Mouse (Mus musculus) A20 (cell line): Measurements from ENCODE around the gene Capza3.

ENCODE experiments used
- DNase-seq: peaks from one replicate; pipeline ENCODE4 v3.0.0-alpha.2; 2011; ENCODE audit warnings: low read depth, low spot score

Capza3 gene

DNA sequence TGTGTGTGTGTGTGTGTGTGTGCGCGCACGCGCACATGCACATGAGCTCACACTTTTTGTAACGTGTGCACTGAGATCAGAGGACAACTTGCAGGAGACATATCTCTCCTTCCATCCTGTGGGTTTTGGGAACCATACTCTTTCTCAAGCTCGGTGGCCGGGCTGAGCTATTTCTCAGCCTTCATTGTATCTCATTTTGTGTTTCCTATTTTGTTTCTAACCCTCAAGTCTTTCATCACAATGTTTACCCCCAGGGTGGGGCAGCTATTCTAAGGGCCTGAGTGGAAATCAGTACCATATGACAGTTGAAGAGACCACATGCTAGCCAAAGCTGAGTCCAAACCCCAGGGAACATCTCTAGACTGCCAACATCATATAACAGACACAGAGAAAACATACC is at the start of gene Capza3:
TSS of gene Capza3 (plus strand) at position 301 of the 400 bp plus-strand sequence.
- DNase-seq = no peak

DNA sequence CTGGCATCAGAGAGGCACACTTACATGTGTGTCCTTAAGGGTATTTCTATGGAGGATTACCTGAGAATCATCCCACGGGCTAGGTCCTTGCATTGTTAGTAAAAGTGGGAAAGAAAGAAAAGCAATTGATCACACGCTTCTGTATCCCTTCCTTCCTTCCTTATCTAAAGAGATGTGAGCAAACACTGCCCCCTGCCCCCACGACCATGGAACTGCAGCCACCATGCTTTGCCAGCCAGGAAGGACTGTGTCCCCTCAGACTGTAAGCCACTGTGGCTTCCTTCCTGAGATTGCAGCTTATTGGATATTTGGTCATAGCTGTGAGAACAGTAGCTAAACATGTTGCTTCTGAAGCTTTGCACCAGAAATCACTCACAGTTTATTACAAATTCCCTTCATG is 35.9 kb upstream of the Capza3 start:
- no peak for DNase-seq

DNA sequence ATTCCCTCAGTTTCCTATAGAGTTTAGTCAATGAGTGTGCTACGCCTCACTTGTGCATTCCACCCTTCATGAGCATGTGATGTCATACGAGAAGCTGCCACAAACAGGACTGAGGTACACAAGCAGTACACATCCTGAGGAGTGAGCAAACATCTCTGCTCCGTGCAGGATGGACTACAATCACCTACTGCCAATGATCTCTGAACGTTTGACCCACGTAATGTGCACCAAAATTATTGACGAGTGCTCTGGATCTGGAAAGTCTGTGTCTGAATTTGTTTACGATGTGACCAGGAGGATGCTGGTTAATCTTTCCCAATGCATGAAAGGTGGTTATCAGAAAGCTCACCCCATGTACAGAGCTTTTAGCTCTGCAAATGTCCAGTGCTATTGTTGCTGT is 16.6 kb upstream of the Capza3 start:
- DNase-seq = no peak

DNA sequence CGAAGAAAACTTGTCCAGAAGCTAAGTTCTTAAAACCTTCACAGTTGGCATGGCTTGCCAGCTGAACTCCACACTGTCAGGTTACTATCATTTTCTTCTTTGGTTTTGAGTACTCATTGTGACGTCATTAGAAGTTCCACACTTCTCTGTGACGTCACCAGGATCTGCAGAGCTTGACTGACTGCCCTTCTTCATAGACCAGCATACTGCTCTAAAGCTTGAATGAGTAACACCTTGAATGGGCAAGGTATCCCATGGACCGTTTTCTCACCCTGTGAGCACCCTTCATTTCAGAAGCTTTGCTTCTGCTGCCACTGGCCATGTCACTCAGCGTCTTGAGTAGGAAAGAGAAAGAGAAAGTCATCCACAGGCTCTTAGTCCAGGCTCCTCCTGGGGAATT is 305 bp downstream of the Capza3 start, which contains the start of gene Plcz1:
TSS of gene Plcz1 (minus strand) at position 101 of the 400 bp plus-strand sequence.
- no peak for DNase-seq

DNA sequence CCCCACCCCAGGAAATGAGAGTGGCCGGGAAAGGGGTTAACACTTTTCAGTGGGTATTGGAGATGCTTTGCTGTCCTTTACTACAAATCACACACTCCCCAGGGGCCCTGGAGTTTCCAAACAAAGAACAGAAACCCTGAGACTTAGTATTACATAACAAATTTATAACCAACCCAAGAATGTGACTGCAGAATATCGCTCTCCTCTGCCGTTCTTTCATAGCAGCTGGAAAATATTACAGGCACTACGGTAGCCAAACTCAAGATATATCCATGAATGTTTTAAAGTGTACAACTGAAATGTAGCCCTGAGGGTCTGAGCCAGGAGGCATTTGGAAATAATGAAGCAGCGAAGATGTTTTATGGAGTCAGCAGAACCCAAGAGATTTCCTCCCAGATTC is 10.4 kb downstream of the Capza3 start:
- DNase-seq = no peak

DNA sequence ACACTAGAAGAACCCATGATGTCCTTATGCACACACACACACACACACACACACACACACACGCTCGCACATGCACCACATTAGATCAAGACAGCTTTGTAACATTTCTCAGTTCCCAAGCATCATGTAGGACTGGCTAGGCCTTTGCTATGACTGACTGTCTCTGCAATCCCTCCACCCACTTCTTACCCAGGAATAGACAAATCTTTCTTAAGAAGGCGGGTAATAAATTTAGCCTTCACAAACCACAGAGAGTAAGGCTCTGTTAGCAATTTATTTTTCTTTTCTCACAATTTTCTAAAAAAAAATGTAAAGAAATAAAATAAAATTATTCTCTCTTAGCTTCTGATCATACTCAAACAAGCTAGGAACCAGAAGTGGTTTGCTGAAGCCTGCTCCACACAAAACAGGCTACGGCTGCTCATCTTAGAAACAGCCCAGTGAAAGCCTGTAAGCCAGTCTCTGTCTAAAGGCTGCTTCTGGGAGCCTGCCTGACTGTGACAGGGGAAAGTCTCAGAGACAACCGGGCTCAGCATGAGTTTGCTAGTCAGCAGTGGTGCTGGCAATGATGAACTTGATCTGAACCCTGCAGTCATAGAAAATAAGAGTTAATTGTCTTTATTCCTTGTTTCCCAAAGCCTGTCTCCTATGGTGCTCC is 13.3 kb downstream of the Capza3 start:
- no peak for DNase-seq

DNA sequence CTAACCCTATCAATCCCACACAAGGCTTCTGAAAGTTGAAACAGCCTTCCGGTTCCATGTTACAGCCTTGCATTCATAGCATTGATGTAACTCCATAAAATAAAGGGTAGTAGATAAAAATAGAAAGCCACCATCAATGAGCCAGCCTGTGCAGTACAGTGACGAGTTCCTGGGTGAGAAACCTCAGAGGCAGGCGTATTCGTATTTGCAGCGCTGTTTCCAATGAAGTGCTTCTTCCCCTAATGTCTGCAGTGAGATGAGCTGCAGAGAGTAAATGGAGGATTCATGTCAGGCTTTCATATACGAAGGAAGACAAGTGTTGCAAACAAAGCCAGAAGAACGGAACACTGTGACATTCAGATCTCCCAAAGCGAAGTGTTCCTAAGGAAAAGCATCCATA is 28.1 kb downstream of the Capza3 start:
- DNase-seq = no peak

DNA sequence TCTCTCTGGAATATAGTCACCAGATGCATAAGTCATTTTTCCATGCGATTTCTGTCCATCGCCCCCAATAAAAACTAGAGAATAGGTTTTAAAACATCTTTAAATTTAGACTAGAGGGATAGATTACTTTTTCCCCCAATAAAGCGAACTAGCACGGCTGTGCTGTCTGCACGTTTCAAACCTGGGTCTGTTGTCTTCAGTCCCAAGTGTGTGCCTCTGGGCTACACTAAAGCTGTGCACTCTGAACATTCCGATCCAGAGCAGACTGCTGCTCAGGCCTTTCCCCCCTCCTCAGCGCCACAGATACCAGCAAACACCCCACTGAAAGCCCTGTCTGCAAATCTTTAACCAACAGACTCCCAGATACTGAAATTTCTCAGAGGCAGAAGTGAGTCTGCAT is 39.9 kb downstream of the Capza3 start:
- DNase-seq = no peak

DNA sequence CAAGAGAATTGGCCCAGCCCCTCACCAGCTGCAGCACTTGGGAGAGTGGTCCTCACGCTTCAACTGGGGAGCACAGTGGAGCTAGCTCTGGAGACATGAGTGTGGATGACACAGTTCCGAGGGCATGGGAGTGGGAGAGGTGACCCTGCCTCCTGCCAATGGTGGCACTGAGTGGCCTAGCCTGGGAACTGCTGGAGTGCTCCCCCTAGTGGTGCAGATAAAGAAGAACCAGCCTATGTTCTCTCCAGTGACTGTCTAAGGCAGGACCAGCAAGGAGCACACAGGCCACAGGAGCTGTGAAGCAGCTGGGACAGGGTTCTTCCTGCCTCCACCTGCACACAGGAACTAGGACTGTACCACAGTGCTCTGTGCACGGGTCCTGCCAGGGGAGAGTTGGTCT is 40.7 kb downstream of the Capza3 start:
- DNase-seq = no peak

DNA sequence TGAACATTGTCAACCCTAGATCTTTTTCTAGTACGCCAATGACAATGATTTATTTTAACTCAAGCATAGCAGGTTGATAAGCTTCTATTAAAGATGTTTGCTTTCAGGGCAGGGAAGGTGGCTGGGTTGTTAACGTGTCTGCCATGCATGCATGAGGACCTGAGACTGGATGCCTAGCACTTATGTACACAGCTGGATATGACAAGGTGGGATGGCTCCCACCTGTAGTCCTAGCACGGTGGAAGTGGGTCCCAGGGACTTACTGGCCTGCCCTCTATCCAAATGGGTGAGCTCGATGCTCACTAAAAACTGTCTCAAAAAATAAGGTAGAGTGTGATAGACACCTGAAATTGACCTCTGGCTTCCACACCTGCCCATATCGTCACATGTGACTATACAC is 48.8 kb downstream of the Capza3 start:
- no peak for DNase-seq
